Mouse (Mus musculus) mesoderm, embryonic 11.5 days (tissue): ENCODE data around the gene Btbd16.
A peak's percentile ranks its signal among the peaks of the same experiment; 100 is the strongest.

Experiments used
- DNase-seq: peaks from one replicate; pipeline ENCODE4 v3.0.0-alpha.2; 2012; ENCODE audit warnings: low read depth, low spot score

The Btbd16 gene

GRCm38 (mm10) chr7:130770707-130771106 is 3.2 kb upstream of the Btbd16 start:
- DNase-seq: peak; percentile 84

DNA sequence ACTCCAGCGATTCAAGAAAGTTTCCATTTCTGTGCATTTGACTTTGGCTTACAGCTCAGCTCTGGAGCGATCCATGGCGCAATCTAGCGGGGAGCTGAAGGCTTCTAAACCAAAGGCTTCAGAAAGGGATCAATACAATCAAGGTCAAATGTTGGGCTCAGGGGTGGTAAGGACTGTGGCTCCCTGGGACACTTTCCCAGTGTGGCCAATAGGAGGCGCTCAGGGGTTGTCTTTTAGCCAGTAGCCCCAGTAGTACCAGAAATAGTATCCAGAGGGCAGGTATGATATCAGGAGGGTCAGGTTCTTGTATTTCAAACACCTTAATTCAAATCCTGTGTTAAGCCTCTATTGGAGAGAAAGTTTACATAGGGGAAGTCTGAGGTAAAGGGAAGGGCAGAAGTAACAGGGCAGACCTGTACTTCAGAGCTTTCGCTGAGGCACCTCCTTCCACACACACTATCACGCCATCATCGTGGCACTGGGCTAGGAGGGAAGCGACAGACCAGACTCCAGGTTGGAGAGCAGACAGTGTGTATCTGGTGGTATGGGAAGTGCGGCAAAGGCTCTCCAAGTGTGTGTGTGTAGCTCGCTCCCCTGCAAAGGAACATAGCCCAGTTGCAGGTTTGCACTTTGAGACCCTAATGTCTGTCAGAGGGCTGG is 568 bp upstream of the Btbd16 start:
- DNase-seq: peak; percentile 39

GRCm38 (mm10) chr7:130780866-130781419 is 7.1 kb downstream of the Btbd16 start:
- no peak for DNase-seq

DNA sequence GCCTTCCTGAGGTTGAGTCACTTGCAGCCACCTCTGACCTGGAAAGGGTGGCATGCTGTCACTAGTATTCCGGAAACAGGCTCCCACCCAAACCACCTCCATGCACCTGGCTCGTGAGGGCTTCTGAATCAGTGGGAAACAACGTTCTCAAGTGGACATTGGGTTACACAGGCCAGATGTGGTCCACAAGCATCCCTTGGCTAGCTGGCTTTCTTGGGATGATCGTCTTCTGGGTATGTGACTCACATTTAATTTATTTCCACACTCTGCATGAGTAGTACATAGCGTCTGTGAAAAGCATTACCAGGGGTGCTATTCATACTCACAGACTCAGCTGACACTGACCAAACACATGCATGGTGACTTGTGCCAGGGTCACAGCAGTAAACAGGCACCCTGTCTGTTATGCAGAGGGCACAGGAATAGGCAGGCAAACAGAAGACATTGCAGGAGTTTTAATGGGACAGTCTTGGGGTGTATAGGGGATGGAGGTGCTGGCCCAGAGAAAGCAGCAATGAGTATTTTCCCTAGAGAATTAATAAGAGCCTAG is 8.7 kb downstream of the Btbd16 start:
- DNase-seq: no peak

DNA sequence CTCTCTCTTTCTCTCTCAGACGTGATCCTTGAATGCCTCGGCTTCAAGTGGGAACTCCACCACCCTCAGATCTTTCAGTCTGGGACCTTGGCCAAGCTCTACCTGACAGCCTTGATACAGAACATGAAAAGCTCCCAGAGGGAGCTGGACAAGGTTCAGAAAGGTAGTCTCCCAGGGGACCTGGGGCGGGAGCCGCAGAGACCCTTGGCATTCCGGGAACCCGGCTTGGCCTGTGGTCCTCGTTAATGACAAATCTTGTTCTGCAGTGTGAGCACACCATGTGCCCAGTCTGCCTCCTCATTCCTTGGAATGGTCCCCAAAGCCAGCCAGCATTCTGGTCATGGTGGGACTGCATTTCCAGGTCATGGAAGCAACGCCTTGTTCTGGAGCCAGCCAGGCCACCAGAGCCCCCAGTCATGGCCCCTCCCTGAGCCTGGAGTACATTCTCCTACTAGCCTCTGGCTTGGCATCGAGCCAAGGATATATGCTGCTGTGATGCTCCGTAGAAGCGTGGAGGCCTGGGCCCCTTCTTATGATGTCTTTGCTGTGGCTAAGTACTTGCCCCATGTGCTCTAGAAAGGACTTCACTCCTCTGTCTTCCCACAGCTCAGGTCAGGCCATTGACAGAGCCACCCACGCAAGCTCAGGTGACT is 12.2 kb downstream of the Btbd16 start:
- no peak for DNase-seq

DNA sequence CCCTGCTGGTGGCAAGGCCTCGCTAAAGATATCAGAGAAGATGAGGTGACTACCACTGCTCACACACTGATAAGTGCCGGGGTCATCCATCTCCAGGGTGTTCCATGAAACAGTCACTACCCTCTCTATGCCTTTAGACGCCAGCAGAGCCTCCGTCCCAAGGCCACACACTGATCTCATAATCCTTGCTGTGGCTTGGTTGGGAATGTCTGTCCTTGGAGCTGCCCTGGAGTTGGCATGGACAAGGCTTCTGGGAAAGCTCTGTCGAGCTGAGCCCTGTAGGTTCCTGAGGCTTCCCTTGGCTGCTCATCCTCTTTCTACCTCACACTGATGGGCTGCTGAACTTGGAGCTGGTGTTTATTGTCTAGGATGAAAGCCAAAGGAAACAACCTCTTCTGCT is 12.8 kb downstream of the Btbd16 start:
- DNase-seq: no peak

- DNase-seq: no peak
These were observed 13.7 kb downstream of the Btbd16 start for GRCm38 (mm10) chr7:130787537-130787936.

DNA sequence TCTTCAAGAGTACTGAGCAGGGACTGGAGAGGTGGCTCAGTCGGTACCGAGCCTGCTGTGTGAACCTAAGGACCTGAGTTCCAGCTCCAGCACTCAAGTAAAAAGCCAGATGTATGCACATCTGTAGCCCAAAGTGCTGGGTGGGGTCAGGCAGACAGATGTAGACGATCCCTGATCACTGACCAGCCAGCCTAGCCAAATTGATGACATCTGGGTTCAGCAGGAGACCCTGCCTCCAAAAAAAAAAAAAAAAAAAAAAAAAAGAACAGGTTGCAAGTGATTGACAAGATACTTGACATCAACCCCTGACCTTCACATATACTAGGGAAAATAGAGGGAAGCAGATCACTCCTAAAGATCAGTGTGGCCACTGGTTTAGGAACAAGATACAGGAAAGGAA is 15.1 kb downstream of the Btbd16 start:
- DNase-seq: no peak

DNA sequence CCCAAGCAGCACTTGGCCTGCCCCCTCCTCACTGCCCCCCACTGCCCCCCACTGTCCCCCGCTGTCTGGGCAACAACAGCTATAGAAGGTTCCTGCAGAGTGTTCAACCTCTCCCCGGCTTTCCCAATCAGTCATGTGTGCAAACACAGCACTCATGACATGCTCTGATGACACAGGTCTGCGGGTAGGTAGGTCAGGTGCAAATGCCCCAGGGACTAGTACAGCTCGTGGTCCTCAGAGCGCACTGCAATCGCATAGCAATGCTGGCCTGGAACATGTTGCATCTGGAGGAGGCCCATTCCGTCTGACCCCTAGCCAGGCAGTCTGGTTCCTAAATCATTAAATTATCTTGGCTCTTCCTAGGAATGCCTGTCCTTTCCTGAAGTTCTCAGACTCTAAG is 15.6 kb downstream of the Btbd16 start:
- DNase-seq: no peak

DNA sequence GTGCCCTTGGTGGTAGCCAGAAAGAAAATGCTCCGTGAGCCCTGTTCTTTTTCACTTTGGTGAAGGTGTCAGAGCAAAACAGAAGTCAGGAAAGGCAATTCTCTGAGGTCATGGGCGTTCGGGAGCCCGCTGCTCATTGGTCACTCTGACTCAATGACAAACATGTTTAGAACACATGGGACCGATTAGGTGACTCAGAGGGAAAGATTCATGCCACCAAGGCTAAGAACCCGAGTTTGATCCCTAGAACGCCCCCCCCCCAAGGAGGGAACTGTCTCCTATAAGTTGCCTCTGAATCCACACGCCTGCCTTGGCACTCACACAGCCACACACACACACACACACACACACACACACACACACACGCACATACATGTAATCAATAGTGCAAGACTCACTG is 19.8 kb downstream of the Btbd16 start:
- DNase-seq: no peak

GRCm38 (mm10) chr7:130796786-130797185 is 22.9 kb downstream of the Btbd16 start:
- no peak for DNase-seq

GRCm38 (mm10) chr7:130797524-130797923 is 23.7 kb downstream of the Btbd16 start:
- DNase-seq: no peak

DNA sequence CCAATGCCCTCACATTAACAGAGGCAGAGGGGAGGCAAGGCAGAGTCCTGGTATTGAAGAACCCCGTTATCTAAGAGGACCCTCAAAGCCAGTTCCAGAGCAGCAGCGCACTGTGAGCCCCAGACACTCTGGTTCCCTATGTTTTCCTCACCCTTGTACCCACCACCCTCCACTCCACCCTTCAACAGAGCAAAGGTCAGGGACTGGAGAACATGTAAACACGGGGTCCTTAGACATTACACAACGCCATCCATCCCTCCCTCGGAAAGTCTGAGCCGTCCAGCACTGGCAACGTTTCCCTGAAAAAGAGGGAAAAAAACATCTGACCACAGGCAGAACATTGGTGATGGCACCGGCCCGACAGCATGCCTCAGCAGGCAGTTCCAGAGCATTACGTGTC is 25.5 kb downstream of the Btbd16 start:
- no peak for DNase-seq

DNA sequence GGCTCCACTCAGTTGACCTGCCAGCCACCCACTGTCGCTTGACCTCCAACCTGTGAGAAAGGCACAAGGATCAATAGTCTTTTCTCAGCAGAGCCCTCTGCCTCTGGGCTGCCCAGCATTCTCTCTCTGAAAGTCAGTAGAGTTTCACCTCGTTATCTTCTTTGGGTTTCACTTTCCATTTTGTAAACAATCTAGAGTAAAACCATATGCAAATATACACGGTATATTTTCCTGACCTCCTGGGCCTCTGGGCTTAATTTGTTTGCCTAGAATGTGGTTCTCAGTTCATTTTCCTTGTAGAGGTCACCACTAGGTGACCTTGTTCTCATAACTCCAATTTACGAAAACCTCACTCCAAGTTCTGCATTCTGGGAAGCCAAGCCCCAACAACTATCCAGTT is 26.8 kb downstream of the Btbd16 start:
- no peak for DNase-seq

DNA sequence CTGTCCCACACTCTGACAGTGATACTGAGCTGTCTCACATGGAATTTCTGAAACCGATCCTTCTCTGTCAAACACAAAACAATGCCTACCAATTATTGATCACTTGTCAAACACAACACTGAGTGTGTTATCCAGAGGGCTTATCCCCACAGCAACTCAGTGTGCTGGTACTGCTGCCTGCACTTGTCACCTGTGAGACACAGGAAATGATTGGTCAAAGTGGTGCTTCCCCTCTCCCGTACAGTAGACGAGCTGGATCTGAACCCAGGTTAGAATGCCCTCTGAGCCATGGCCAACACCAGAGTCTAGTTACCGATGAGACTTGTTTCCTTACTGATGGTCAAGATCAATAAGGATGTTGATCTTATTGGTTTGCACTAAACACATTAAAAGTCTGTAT is 27.9 kb downstream of the Btbd16 start:
- DNase-seq: no peak

- no peak for DNase-seq
These were observed 29.5 kb downstream of the Btbd16 start for GRCm38 (mm10) chr7:130803251-130803825.

DNA sequence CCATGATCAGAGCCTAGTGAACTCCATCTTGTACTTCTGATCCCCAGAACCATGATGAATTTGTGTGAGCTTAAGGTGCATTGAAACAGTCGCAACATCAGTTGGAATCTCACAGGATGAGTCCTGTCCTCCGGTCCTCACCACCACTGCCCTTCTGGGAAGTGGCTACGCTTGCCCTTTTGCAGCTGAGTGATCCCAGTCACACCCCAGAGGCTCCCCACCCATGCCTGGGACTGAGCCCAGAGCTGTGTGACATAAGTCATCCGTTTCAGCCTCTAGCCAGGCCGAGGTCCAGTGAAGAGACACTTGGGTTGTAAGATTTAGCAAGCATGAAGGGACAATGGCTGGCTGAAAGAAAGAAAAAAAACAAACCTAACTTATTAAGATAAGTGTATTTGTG is 31.1 kb downstream of the Btbd16 start:
- DNase-seq: no peak

GRCm38 (mm10) chr7:130807749-130808148 is 33.9 kb downstream of the Btbd16 start:
- DNase-seq: no peak

DNA sequence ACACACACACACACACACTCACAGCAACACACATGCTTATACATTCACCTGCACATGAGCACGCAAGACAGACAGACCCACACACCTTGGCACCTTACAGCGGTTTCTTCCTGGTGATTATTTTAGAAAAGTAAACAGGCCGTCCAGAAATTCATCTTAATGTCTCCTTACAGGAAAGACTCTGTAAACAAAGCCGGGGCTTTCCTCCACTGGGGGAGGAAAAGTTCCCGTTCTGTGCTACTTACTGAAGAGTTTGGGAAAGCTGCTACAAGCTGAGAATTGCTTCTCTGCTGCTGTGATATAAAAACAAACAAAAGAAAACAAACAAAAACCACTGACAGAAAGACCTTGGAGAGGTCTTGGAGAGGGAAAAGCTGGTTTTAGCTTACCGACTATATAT is 34.8 kb downstream of the Btbd16 start:
- DNase-seq: no peak

DNA sequence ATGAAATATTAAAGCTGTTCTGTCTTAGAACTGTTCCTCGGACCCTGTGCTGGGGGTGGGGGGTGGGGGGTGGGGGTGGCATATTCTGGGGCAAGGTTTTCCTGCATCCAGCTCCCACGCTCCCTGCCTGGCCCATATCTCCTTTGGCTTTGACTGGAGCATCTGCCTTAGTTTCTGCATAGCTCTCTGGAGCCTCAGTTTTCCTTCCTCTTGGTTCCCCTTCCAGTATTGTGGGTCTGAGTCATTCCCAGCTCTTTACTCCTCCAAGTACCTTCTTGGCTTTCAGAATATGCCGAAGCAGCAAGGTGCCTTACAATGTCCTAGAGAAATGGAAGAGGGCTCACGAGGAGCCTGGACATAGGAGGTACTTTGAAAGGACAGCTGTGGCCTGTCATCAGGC is 36.4 kb downstream of the Btbd16 start:
- no peak for DNase-seq

DNA sequence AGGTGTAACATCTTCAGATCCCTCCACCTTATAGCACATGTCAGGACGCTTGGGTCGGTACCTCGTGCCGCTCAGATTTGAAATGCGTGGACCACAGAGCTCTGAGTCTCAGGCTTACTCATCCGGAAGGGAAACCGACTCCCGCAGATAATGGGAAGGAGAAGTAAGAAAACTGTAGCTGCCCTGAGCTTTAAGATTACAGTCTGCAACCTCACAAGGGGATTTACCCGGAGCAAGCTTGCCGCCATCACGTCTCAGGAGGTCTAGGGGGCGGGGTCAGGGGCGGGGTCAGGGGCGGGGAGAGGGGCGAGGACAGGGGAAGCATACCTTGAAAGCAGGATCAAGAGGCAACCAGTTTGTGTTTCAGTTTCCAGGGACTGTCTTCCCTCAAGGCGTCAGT is 38.5 kb downstream of the Btbd16 start:
- DNase-seq: no peak

DNA sequence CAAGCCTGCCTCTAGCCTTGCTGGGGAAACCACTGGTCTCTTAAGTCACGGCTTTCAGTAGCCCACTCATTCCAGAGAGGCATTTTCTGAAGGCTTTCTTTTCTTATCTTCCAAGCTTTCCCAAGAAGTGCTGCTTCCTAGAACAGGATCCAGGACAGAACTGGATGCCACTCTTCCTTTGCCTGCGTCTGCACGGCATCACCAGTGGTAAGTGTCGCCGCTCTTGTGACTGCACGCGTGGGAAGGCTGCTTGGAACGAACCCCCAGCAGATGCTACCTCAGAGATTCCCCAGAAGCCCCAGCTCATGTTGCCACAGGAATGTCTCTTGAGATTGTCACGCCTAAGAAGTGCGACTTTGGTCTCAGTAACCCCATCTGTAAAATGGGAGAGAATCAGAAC is 41.7 kb downstream of the Btbd16 start:
- no peak for DNase-seq

DNA sequence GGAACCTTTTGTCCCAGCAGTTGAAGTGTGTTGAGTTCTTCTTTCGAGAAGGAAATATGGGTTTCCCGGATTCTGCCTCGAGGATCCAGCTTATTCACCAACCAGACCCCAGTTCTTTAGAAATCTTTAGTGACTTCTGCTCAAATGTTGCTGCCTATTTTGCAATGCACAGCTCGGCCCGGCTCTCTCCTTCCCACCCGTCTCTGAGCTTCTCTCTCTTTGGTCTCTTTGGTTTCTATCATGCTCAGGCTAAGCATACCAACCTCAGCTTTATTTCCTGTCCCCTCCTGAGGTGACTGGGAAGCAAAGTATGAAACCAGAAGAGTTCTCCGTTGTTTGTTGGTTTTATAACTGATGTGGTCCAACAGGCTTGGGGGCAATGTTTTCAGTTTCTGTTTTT is 42.4 kb downstream of the Btbd16 start:
- no peak for DNase-seq
